Mouse (Mus musculus) heart, adult 2 months (tissue): ENCODE measurements at regions not wholly inside any gene's neighbourhood (a gene's known extent, or its start where the extent isn't known, plus 50 kb on each side); places are given as distances from the start of the nearest gene placed in this dataset.

Experiments
- CTCF ChIP-seq: fragments of 200-600 bp; IDR thresholded peaks from 2 replicates; pipeline ENCODE4 v1.8.1; 2022; ENCODE audit warnings: antibody characterized with exemption, mild to moderate bottlenecking, moderate library complexity
- EP300 ChIP-seq: fragments of 200-500 bp; IDR thresholded peaks from 2 replicates; pipeline ENCODE4 v1.6.1; 2011; ENCODE audit warnings: low read depth, low read length, control low read depth; ENCODE audit not compliant: insufficient read depth
- POLR2A ChIP-seq: fragments of 200-500 bp; IDR thresholded peaks from 2 replicates; pipeline ENCODE4 v1.6.1; 2011; ENCODE audit warnings: mild to moderate bottlenecking, low read depth, low read length, control low read depth; ENCODE audit not compliant: insufficient read depth

GRCm38 (mm10) chr13:38793456-38793855 is 134.6 kb upstream of the Eef1e1 start:
- TF ChIP-seq CTCF (no peak), POLR2A (no peak), EP300 (no peak)
